Mouse (Mus musculus) MEL (cell line): ENCODE measurements around the gene Smim4.

Source experiments
- CTCF ChIP-seq, 3 experiments: IDR thresholded peaks in 2 of 3; conservative IDR thresholded peaks in 1 of 3; 2 replicates each; pipeline ENCODE4 v1.5.1; 2011 to 2012; ENCODE audit warnings: low read length in 3 of 3, low read depth in 2 of 3, mild to moderate bottlenecking in 2 of 3, improper control_type of control experiment in 1 of 3, inconsistent platforms in 1 of 3, mixed read lengths in 1 of 3, moderate library complexity in 1 of 3; ENCODE audit not compliant: control insufficient read depth in 1 of 3, insufficient read depth in 1 of 3, poor library complexity in 1 of 3, severe bottlenecking in 1 of 3
- E2F4 ChIP-seq: IDR thresholded peaks from 2 replicates; pipeline ENCODE4 v1.6.1; 2011; ENCODE audit warnings: low read depth, low read length, improper control_type of control experiment, borderline replicate concordance
- EP300 ChIP-seq, 2 experiments: IDR thresholded peaks; 2 replicates each; pipeline ENCODE4 v1.6.1; 2011; ENCODE audit warnings: improper control_type of control experiment in 2 of 2, low read length in 2 of 2, low read depth in 1 of 2, mild to moderate bottlenecking in 1 of 2
- JUND ChIP-seq: IDR thresholded peaks from 2 replicates; pipeline ENCODE4 v1.6.1; 2011; ENCODE audit warnings: low read depth, mild to moderate bottlenecking, improper control_type of control experiment, low read length
- POLR2A ChIP-seq, 2 experiments: IDR thresholded peaks; 2 replicates each; pipeline ENCODE4 v1.6.1; 2011 to 2012; ENCODE audit warnings: low read length in 2 of 2, mild to moderate bottlenecking in 2 of 2, control low read depth in 1 of 2, improper control_type of control experiment in 1 of 2, low read depth in 1 of 2, moderate library complexity in 1 of 2; ENCODE audit not compliant: control insufficient read depth in 1 of 2, insufficient read depth in 1 of 2, poor library complexity in 1 of 2
- RCOR1 ChIP-seq: IDR thresholded peaks from 2 replicates; pipeline ENCODE4 v1.6.1; 2012; ENCODE audit warnings: low read depth, mild to moderate bottlenecking, inconsistent platforms, low read length, improper control_type of control experiment
- SMC3 ChIP-seq: IDR thresholded peaks from 2 replicates; pipeline ENCODE4 v1.6.1; 2011; ENCODE audit warnings: low read depth, low read length, improper control_type of control experiment
- UBTF ChIP-seq: IDR thresholded peaks from 2 replicates; pipeline ENCODE4 v1.6.1; 2012; ENCODE audit warnings: low read depth, mild to moderate bottlenecking, inconsistent platforms, low read length, improper control_type of control experiment, moderate library complexity, borderline replicate concordance; ENCODE audit not compliant: insufficient read depth
- USF1 ChIP-seq: IDR thresholded peaks from 2 replicates; pipeline ENCODE4 v1.6.1; 2014; ENCODE audit warnings: low read depth, mild to moderate bottlenecking, inconsistent platforms, low read length, improper control_type of control experiment, moderate library complexity

- no peak for TF ChIP-seq CTCF (IDR thresholded peaks at IDR 0.05 in 2 of 3, conservative IDR thresholded peaks at IDR 0.05 in 1 of 3; ENCODE audit: control insufficient read depth in 1 of 3, insufficient read depth in 1 of 3, low read depth in 2 of 3, low read length in 3 of 3, poor library complexity in 1 of 3, severe bottlenecking in 1 of 3)
- TF ChIP-seq POLR2A (IDR thresholded peaks at IDR 0.05; ENCODE audit: control insufficient read depth in 1 of 2, insufficient read depth in 1 of 2, low read depth in 1 of 2, low read length in 2 of 2, poor library complexity in 1 of 2) = no peak
- no peak for TF ChIP-seq EP300 (IDR thresholded peaks at IDR 0.05; ENCODE audit: low read depth in 1 of 2, low read length in 2 of 2)
- TF ChIP-seq UBTF = no peak
- no peak for TF ChIP-seq RCOR1
- TF ChIP-seq JUND = no peak
- TF ChIP-seq SMC3 = no peak
- TF ChIP-seq USF1 = no peak
- no peak for TF ChIP-seq E2F4
These were observed 16.9 kb upstream of the Smim4 start for GRCm38 (mm10) chr14:31145694-31146093.
